Mouse (Mus musculus) neural tube, embryonic 11.5 days (tissue): ENCODE measurements around the gene Rpp21. TPM values are rescaled to one million over a fixed set of nuclear protein-coding genes. Genes with fewer than 3 reads are reported as not detected.

ENCODE experiments used
- ATAC-seq: fragments of 200-750 bp; cut with Nextera tagmentation; 2 replicates; pipeline ENCODE4 v1.8.0; 2017; ENCODE audit warnings: moderate number of reproducible peaks, mild to moderate bottlenecking, moderate TSS enrichment, moderate library complexity; ENCODE audit not compliant: insufficient read depth, low FRiP score, low TSS enrichment
- DNase-seq: peaks from one replicate; pipeline ENCODE4 v3.0.0-alpha.2; 2015; ENCODE audit warnings: low spot score
- H3K27ac ChIP-seq: fragments of 300-500 bp; sonication (generic); 2 replicates; pipeline ENCODE4 v1.5.1; 2014; ENCODE audit warnings: low read depth, mild to moderate bottlenecking, low read length
- H3K27me3 ChIP-seq: fragments of 300-500 bp; sonication (generic); 2 replicates; pipeline ENCODE4 v1.6.1; 2014; ENCODE audit warnings: mild to moderate bottlenecking, low read length, mixed read lengths; ENCODE audit not compliant: control insufficient read depth, insufficient read depth
- H3K36me3 ChIP-seq: fragments of 300-500 bp; sonication (generic); 2 replicates; pipeline ENCODE4 v1.6.1; 2014; ENCODE audit warnings: mild to moderate bottlenecking, low read length, moderate library complexity, mixed read lengths; ENCODE audit not compliant: control insufficient read depth, insufficient read depth
- H3K4me1 ChIP-seq: fragments of 300-500 bp; sonication (generic); 2 replicates; pipeline ENCODE4 v1.6.1; 2014; ENCODE audit warnings: low read length, mixed read lengths; ENCODE audit not compliant: control insufficient read depth, insufficient read depth
- H3K4me2 ChIP-seq: fragments of 300-500 bp; sonication (generic); 2 replicates; pipeline ENCODE4 v1.6.1; 2014; ENCODE audit warnings: low read depth, mild to moderate bottlenecking, moderate library complexity
- H3K4me3 ChIP-seq: fragments of 300-500 bp; sonication (generic); 2 replicates; pipeline ENCODE4 v1.5.1; 2014; ENCODE audit warnings: low read depth, low read length
- H3K9ac ChIP-seq: fragments of 300-500 bp; sonication (generic); 2 replicates; pipeline ENCODE4 v1.6.1; 2014; ENCODE audit warnings: mild to moderate bottlenecking, low read length
- H3K9me3 ChIP-seq: fragments of 300-500 bp; sonication (generic); 2 replicates; pipeline ENCODE4 v1.6.1; 2016; ENCODE audit warnings: low read length; ENCODE audit not compliant: control insufficient read depth
- WGBS: fragments of 180-500 bp; shearing (Covaris S2); extraction: QIAGEN DNeasy Blood & Tissue Kit; methylation state at CpG from one replicate; pipeline ENCODE4 v1.1.7; 2014; 5-methylcytosine and 5-hydroxymethylcytosine counted together
- polyA plus RNA-seq: library from polyadenylated mRNA; unstranded; fragments of >200 nt; fragmentation: Nextera tagmentation; extraction: Ambion mirVana; gene quantifications from 2 replicates; pipeline ENCODE4 v1.2.1, GENCODE M21; 2014

Gene Rpp21
- polyA plus RNA-seq, 1 experiment from 2014 or later = 86.5 TPM

- H3K9ac ChIP-seq = no peak overlapping the region
- H3K4me1 ChIP-seq = 0 out of 2 replicates have a peak, but pooled peaks cover 9% of the 10 kb centered on the region
- H3K4me3 ChIP-seq = no peak overlapping the region
- no peak overlapping the region for H3K4me2 ChIP-seq
- no peak for DNase-seq
- ATAC-seq = no peak
- H3K9me3 ChIP-seq = no peaks in the 10 kb centered on the region
- peaks cover 17% of the 10 kb centered on the region for H3K36me3 ChIP-seq
- no peak overlapping the region for H3K27ac ChIP-seq
- H3K27me3 ChIP-seq = no peaks in the 10 kb centered on the region
- 82% methylated on average over 5 of the region's 5 CpGs for WGBS
Observed at GRCm38 (mm10) chr17:36265834-36266233, 8.0 kb upstream of the Rpp21 start.

- H3K36me3 ChIP-seq = peaks cover 19% of the 10 kb centered on the region
- H3K9ac ChIP-seq = no peak overlapping the region
- no peak overlapping the region for H3K27ac ChIP-seq
- H3K4me1 ChIP-seq = no peaks in the 10 kb centered on the region
- DNase-seq = no peak
- H3K9me3 ChIP-seq = no peaks in the 10 kb centered on the region
- H3K4me2 ChIP-seq = no peak overlapping the region
- WGBS = 91% methylated on average over 3 of the region's 3 CpGs
- no peak for ATAC-seq
- no peak overlapping the region for H3K4me3 ChIP-seq
- no peaks in the 10 kb centered on the region for H3K27me3 ChIP-seq
Observed at GRCm38 (mm10) chr17:36264273-36264925, 6.5 kb upstream of the Rpp21 start.

GRCm38 (mm10) chr17:36261511-36262166 lies 3.8 kb upstream of the Rpp21 start:
- DNase-seq (no peak), ATAC-seq (no peak)
- Histone ChIP-seq H3K27me3 (no peaks in the 10 kb centered on the region), H3K9me3 (no peaks in the 10 kb centered on the region), H3K4me2 (no peak overlapping the region), H3K4me1 (0 out of 2 replicates have a peak, but pooled peaks cover 2% of the 10 kb centered on the region), H3K36me3 (peaks cover 13% of the 10 kb centered on the region), H3K9ac (no peak overlapping the region), H3K4me3 (no peak overlapping the region), H3K27ac (no peak overlapping the region)
- WGBS = 89% methylated on average over 9 of the region's 9 CpGs

- H3K27me3 ChIP-seq = no peaks in the 10 kb centered on the region
- peak; percentile 78 for DNase-seq
- H3K9ac ChIP-seq = peak overlapping the region; percentile 86
- H3K4me1 ChIP-seq = 0 out of 2 replicates have a peak, but pooled peaks cover 2% of the 10 kb centered on the region
- H3K4me2 ChIP-seq = peak overlapping the region; percentile 52
- H3K9me3 ChIP-seq = no peaks in the 10 kb centered on the region
- 0% methylated on average over 37 of the region's 37 CpGs for WGBS
- peaks cover 5% of the 10 kb centered on the region for H3K36me3 ChIP-seq
- H3K4me3 ChIP-seq = peak overlapping the region; percentile 72
- peak overlapping the region; percentile 67 for H3K27ac ChIP-seq
- peak; percentile 96 for ATAC-seq
Observed at GRCm38 (mm10) chr17:36257241-36257947, 475 bp downstream of the Rpp21 start.

GRCm38 (mm10) chr17:36253087-36253600 lies 4.7 kb downstream of the Rpp21 start:
- DNase-seq = no peak
- Histone ChIP-seq H3K4me3 (no peak overlapping the region), H3K4me2 (no peak overlapping the region), H3K4me1 (0 out of 2 replicates have a peak, but pooled peaks cover 2% of the 10 kb centered on the region), H3K36me3 (no peaks in the 10 kb centered on the region), H3K9me3 (no peaks in the 10 kb centered on the region), H3K27me3 (peaks cover 14% of the 10 kb centered on the region), H3K9ac (no peak overlapping the region), H3K27ac (no peak overlapping the region)
- 72% methylated on average over 6 of the region's 6 CpGs for WGBS
- ATAC-seq = no peak

- Histone ChIP-seq H3K4me2 (peak overlapping the region; percentile 38), H3K36me3 (no peaks in the 10 kb centered on the region), H3K9me3 (no peaks in the 10 kb centered on the region), H3K4me1 (no peaks in the 10 kb centered on the region), H3K27me3 (peaks cover 14% of the 10 kb centered on the region), H3K27ac (no peak overlapping the region), H3K4me3 (0 out of 2 replicates have a peak overlapping the region, but pooled peaks have one; percentile 6), H3K9ac (no peak overlapping the region)
- DNase-seq (peak; percentile 41), ATAC-seq (no peak)
- WGBS = 12% methylated on average over 25 of the region's 25 CpGs
Observed at GRCm38 (mm10) chr17:36252250-36252876, 5.5 kb downstream of the Rpp21 start.

- Histone ChIP-seq H3K9me3 (no peaks in the 10 kb centered on the region), H3K27ac (no peak overlapping the region), H3K4me2 (no peak overlapping the region), H3K4me3 (no peak overlapping the region), H3K4me1 (no peaks in the 10 kb centered on the region), H3K9ac (no peak overlapping the region), H3K36me3 (no peaks in the 10 kb centered on the region), H3K27me3 (peaks cover 14% of the 10 kb centered on the region)
- WGBS = 20% methylated on average over 31 of the region's 33 CpGs
- DNase-seq = no peak
- ATAC-seq = no peak
Observed at GRCm38 (mm10) chr17:36248886-36249285, 9.0 kb downstream of the Rpp21 start.

- DNase-seq = no peak
- no peak overlapping the region for H3K9ac ChIP-seq
- H3K4me3 ChIP-seq = no peak overlapping the region
- no peak for ATAC-seq
- H3K36me3 ChIP-seq = no peaks in the 10 kb centered on the region
- no peaks in the 10 kb centered on the region for H3K4me1 ChIP-seq
- H3K27ac ChIP-seq = no peak overlapping the region
- no peak overlapping the region for H3K4me2 ChIP-seq
- H3K9me3 ChIP-seq = no peaks in the 10 kb centered on the region
- 83% methylated on average over 2 of the region's 2 CpGs for WGBS
- peaks cover 14% of the 10 kb centered on the region for H3K27me3 ChIP-seq
Observed at GRCm38 (mm10) chr17:36245741-36246140, 12.1 kb downstream of the Rpp21 start.
